Mouse (Mus musculus) intestine, postnatal 0 days (tissue): ENCODE measurements around the gene Dlgap1. TPM values are rescaled to one million over a fixed set of nuclear protein-coding genes. Genes with fewer than 3 reads are reported as not detected.

Experiments
- ATAC-seq: fragments of 200-750 bp; cut with Nextera tagmentation; 2 replicates; pipeline ENCODE4 v1.8.0; 2017; ENCODE audit warnings: mild to moderate bottlenecking, moderate TSS enrichment, moderate library complexity
- H3K27ac ChIP-seq: fragments of 300-500 bp; sonication (generic); 2 replicates; pipeline ENCODE4 v1.5.1; 2014; ENCODE audit warnings: mild to moderate bottlenecking, low read depth, low read length, moderate library complexity
- H3K27me3 ChIP-seq: fragments of 300-500 bp; sonication (generic); replicated peaks from 2 replicates; pipeline ENCODE4 v1.6.1; 2014; ENCODE audit warnings: low read length, mixed read lengths; ENCODE audit not compliant: control insufficient read depth, insufficient read depth
- H3K36me3 ChIP-seq: fragments of 300-500 bp; sonication (generic); 2 replicates; pipeline ENCODE4 v1.6.1; 2014; ENCODE audit warnings: mild to moderate bottlenecking, moderate library complexity; ENCODE audit not compliant: control insufficient read depth, insufficient read depth
- H3K4me1 ChIP-seq: fragments of 300-500 bp; sonication (generic); replicated peaks from 2 replicates; pipeline ENCODE4 v1.6.1; 2014; ENCODE audit warnings: antibody characterized with exemption, low read length, mixed read lengths; ENCODE audit not compliant: control insufficient read depth, insufficient read depth
- H3K4me2 ChIP-seq: fragments of 300-500 bp; sonication (generic); replicated peaks from 2 replicates; pipeline ENCODE4 v1.6.1; 2014; ENCODE audit warnings: low read depth, mild to moderate bottlenecking, moderate library complexity
- H3K4me3 ChIP-seq: fragments of 300-500 bp; sonication (generic); 2 replicates; pipeline ENCODE4 v1.5.1; 2014; ENCODE audit warnings: low read depth, low read length
- H3K9ac ChIP-seq: fragments of 300-500 bp; sonication (generic); 2 replicates; pipeline ENCODE4 v1.6.1; 2014; ENCODE audit warnings: mild to moderate bottlenecking, low read depth, low read length
- H3K9me3 ChIP-seq: fragments of 300-500 bp; sonication (generic); 2 replicates; pipeline ENCODE4 v1.6.1; 2016; ENCODE audit warnings: mixed run types; ENCODE audit not compliant: control insufficient read depth
- CTCF ChIP-seq: sonication (generic); IDR thresholded peaks from 2 replicates; pipeline ENCODE4 v1.5.1; 2016; ENCODE audit warnings: low read depth, mild to moderate bottlenecking, control low read depth, antibody characterized with exemption, moderate library complexity
- WGBS: fragments of 180-500 bp; shearing (Covaris S2); extraction: QIAGEN DNeasy Blood & Tissue Kit; methylation state at CpG from one replicate; pipeline ENCODE4 v1.1.7; 2014; 5-methylcytosine and 5-hydroxymethylcytosine counted together
- polyA plus RNA-seq: library from polyadenylated mRNA; unstranded; fragments of >200 nt; fragmentation: Nextera tagmentation; extraction: Ambion mirVana; gene quantifications from 2 replicates; pipeline ENCODE4 v1.2.1, GENCODE M21; 2015

Dlgap1 gene
- polyA plus RNA-seq, 1 experiment from 2014 or later: 0.85 TPM

DNA sequence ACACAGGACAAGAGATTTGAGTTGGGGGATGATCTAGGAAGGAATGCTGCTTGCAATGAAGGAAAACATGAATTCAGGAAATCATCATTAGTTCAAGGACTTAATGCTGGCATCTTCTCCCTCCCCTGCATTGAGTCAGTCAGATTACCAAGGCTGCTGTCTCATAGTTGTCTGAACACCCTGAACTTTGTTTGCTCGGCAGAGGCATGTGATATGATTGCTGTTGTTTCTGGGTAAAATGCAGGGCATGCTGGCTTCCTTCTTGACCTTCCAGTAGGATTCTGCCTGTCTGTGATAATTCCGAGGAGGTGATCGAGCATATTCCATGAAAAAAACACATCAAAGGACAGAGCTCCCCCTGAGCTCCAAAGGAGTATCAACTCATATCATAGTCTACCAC lies 283.6 kb downstream of the Dlgap1 start:
- ATAC-seq: no peak
- no peak overlapping the region for H3K4me3 ChIP-seq
- H3K9ac ChIP-seq: no peak overlapping the region
- 80% methylated on average over 3 of the region's 3 CpGs for WGBS
- no peak overlapping the region for H3K4me2 ChIP-seq
- no peak for TF ChIP-seq CTCF
- H3K4me1 ChIP-seq: no peaks in the 10 kb centered on the region
- H3K27ac ChIP-seq: no peak overlapping the region
- no peaks in the 10 kb centered on the region for H3K9me3 ChIP-seq
- H3K27me3 ChIP-seq: no peaks in the 10 kb centered on the region
- no peaks in the 10 kb centered on the region for H3K36me3 ChIP-seq

GRCm38 (mm10) chr17:70256371-70256770 lies 287.5 kb downstream of the Dlgap1 start:
- no peaks in the 10 kb centered on the region for H3K27me3 ChIP-seq
- no peak for TF ChIP-seq CTCF
- H3K36me3 ChIP-seq: no peaks in the 10 kb centered on the region
- H3K4me1 ChIP-seq: no peaks in the 10 kb centered on the region
- WGBS: 74% methylated on average over 4 of the region's 4 CpGs
- H3K9ac ChIP-seq: no peak overlapping the region
- H3K9me3 ChIP-seq: no peaks in the 10 kb centered on the region
- H3K4me2 ChIP-seq: no peak overlapping the region
- H3K4me3 ChIP-seq: no peak overlapping the region
- no peak for ATAC-seq
- H3K27ac ChIP-seq: no peak overlapping the region

DNA sequence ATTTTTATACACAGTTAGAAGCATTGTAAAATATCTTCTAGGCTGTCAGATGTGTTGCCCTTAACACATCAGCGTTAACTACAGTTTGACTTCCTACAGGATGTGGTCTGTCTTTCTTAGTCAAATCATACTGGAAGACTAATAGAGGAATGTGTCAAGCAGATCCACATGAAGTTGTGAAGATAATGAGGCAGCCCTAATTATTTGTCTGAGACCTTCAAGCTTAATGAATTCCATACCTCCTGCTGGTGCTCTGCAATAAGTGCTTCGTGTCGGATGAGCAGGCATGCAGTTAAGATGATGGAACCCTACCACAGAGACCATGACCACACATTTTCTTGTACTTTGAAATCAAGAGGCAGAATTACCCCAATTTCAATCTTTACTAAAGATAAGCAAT lies 294.3 kb downstream of the Dlgap1 start:
- WGBS: 88% methylated on average over 3 of the region's 3 CpGs
- ATAC-seq: no peak
- H3K9ac ChIP-seq: no peak overlapping the region
- no peak overlapping the region for H3K4me2 ChIP-seq
- H3K4me1 ChIP-seq: no peaks in the 10 kb centered on the region
- no peaks in the 10 kb centered on the region for H3K9me3 ChIP-seq
- H3K27ac ChIP-seq: no peak overlapping the region
- TF ChIP-seq CTCF: no peak
- H3K4me3 ChIP-seq: no peak overlapping the region
- H3K36me3 ChIP-seq: no peaks in the 10 kb centered on the region
- no peaks in the 10 kb centered on the region for H3K27me3 ChIP-seq

DNA sequence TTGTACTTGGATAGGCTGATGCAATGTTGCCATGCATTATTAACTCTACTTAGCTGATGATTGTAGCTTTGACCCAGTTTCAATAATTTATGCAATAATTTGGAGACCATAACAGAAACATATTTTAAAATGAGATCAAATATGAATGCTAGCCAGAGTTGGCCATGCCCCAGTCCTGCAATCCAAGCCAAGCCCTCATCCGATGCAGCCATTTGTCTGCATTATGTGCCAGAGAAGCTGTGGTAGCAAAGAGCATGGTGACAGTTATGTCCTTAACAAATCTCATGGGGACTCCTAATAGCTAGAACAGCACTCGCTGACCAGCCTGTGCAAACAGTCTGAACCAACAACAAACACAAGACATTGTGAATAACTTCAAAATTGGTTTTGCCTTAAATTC lies 303.3 kb downstream of the Dlgap1 start:
- H3K9ac ChIP-seq: no peak overlapping the region
- no peaks in the 10 kb centered on the region for H3K4me1 ChIP-seq
- no peak overlapping the region for H3K4me3 ChIP-seq
- H3K4me2 ChIP-seq: no peak overlapping the region
- WGBS: 79% methylated on average over 2 of the region's 2 CpGs
- no peak for ATAC-seq
- no peaks in the 10 kb centered on the region for H3K9me3 ChIP-seq
- TF ChIP-seq CTCF: no peak
- H3K36me3 ChIP-seq: no peaks in the 10 kb centered on the region
- no peak overlapping the region for H3K27ac ChIP-seq
- no peaks in the 10 kb centered on the region for H3K27me3 ChIP-seq

GRCm38 (mm10) chr17:70287708-70288107 lies 318.8 kb downstream of the Dlgap1 start:
- 89% methylated on average over 2 of the region's 2 CpGs for WGBS
- ATAC-seq: no peak
- Histone ChIP-seq H3K9me3 (no peaks in the 10 kb centered on the region), H3K4me3 (no peak overlapping the region), H3K9ac (no peak overlapping the region), H3K4me2 (no peak overlapping the region), H3K27me3 (no peaks in the 10 kb centered on the region), H3K27ac (no peak overlapping the region), H3K36me3 (no peaks in the 10 kb centered on the region), H3K4me1 (no peaks in the 10 kb centered on the region)
- no peak for TF ChIP-seq CTCF

DNA sequence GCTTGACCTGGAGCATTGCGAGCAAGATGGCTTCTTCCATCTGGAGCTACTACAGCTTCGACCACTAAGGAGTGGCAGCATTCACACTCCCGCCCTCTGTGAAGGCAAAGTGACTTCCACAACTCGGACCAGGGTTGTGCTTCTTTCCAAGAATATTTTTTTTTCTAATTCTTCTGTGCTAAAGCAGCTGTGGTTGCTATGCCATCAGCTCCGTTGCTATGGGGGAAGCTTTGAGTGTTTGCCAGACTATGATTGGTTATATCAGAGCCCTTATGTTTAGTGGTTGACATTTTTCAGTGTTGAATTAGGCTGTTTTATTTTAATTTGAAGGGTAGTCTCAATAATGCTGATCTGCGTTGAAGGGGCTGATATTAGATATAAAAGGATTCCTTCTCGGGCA lies 325.2 kb downstream of the Dlgap1 start:
- TF ChIP-seq CTCF: no peak
- no peak overlapping the region for H3K27ac ChIP-seq
- WGBS: 74% methylated on average over 7 of the region's 7 CpGs
- no peak for ATAC-seq
- no peak overlapping the region for H3K4me3 ChIP-seq
- no peaks in the 10 kb centered on the region for H3K27me3 ChIP-seq
- no peak overlapping the region for H3K9ac ChIP-seq
- no peaks in the 10 kb centered on the region for H3K4me1 ChIP-seq
- H3K4me2 ChIP-seq: no peak overlapping the region
- no peaks in the 10 kb centered on the region for H3K36me3 ChIP-seq
- no peaks in the 10 kb centered on the region for H3K9me3 ChIP-seq

GRCm38 (mm10) chr17:70301941-70302478 lies 333.1 kb downstream of the Dlgap1 start:
- WGBS: 69% methylated on average over 9 of the region's 9 CpGs
- no peak for ATAC-seq
- H3K4me1 ChIP-seq: no peaks in the 10 kb centered on the region
- H3K4me2 ChIP-seq: no peak overlapping the region
- H3K27me3 ChIP-seq: no peaks in the 10 kb centered on the region
- H3K27ac ChIP-seq: no peak overlapping the region
- TF ChIP-seq CTCF: no peak
- no peaks in the 10 kb centered on the region for H3K36me3 ChIP-seq
- no peaks in the 10 kb centered on the region for H3K9me3 ChIP-seq
- H3K9ac ChIP-seq: no peak overlapping the region
- H3K4me3 ChIP-seq: no peak overlapping the region
